Mouse (Mus musculus) limb, embryonic 12.5 days (tissue): ENCODE measurements around the gene Hip1. TPM values are rescaled to one million over a fixed set of nuclear protein-coding genes. Genes with fewer than 3 reads are reported as not detected.
A peak's percentile ranks its signal among the peaks of the same experiment; 100 is the strongest.
"Not testable (repeated sequence)": the region's sequence is repeated elsewhere in the genome, so short reads cannot be mapped to it uniquely, and the experiment has no call there.

Experiments
- ATAC-seq: fragments of 200-750 bp; cut with Nextera tagmentation; 2 replicates; pipeline ENCODE4 v1.8.0; 2017; ENCODE audit warnings: low read depth, moderate TSS enrichment; ENCODE audit not compliant: insufficient number of reproducible peaks, insufficient read depth, low FRiP score, low TSS enrichment
- H3K27ac ChIP-seq: fragments of 300-500 bp; sonication (generic); 2 replicates; pipeline ENCODE4 v1.5.1; 2016; ENCODE audit warnings: mild to moderate bottlenecking, moderate library complexity
- H3K27me3 ChIP-seq: fragments of 300-500 bp; sonication (generic); 2 replicates; pipeline ENCODE4 v1.6.1; 2016; ENCODE audit warnings: mild to moderate bottlenecking, moderate library complexity
- H3K36me3 ChIP-seq: fragments of 300-500 bp; sonication (generic); 2 replicates; pipeline ENCODE4 v1.6.1; 2016; ENCODE audit warnings: mild to moderate bottlenecking, moderate library complexity
- H3K4me1 ChIP-seq: fragments of 300-500 bp; sonication (generic); replicated peaks from 2 replicates; pipeline ENCODE4 v1.6.1; 2016
- H3K4me2 ChIP-seq: fragments of 300-500 bp; sonication (generic); 2 replicates; pipeline ENCODE4 v1.6.1; 2016; ENCODE audit warnings: mild to moderate bottlenecking, moderate library complexity
- H3K4me3 ChIP-seq: fragments of 300-500 bp; sonication (generic); replicated peaks from 2 replicates; pipeline ENCODE4 v1.5.1; 2016; ENCODE audit warnings: mild to moderate bottlenecking
- H3K9ac ChIP-seq: fragments of 300-500 bp; sonication (generic); replicated peaks from 2 replicates; pipeline ENCODE4 v1.6.1; 2016; ENCODE audit warnings: mild to moderate bottlenecking, moderate library complexity
- H3K9me3 ChIP-seq: fragments of 300-500 bp; sonication (generic); 2 replicates; pipeline ENCODE4 v1.6.1; 2016; ENCODE audit warnings: mild to moderate bottlenecking, moderate library complexity
- WGBS: fragments of 180-500 bp; shearing (Covaris S2); methylation state at CpG from one replicate; pipeline ENCODE4 v1.1.7; 2016; 5-methylcytosine and 5-hydroxymethylcytosine counted together
- polyA plus RNA-seq: library from polyadenylated mRNA; unstranded; fragments of >200 nt; fragmentation: Nextera tagmentation; extraction: Ambion mirVana; gene quantifications from 2 replicates; pipeline ENCODE4 v1.2.1, GENCODE M21; 2016

Hip1 gene
- polyA plus RNA-seq, 1 experiment from 2014 or later: 50.7 TPM

DNA sequence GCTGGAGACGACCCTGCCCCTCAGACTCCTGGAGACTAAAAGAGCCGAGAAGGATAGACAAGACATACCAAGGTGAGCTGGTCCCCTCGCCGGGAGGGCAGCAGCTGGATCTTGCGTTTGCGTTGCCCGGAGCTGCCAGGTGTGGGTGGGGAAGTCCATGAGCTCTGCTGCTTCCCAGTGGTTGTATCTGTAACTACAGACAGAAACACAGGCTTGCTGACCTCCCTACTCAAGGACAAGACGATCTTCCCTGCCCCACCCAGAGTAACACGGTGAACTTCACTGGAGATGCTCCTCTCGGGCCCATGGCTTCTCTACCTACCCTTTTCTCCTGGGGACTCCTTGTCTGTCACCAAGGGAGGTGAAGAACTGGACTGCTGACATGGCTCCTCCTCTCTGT is 161.1 kb downstream of the Hip1 start:
- Histone ChIP-seq H3K9me3 (no peaks in the 10 kb centered on the region), H3K27me3 (no peaks in the 10 kb centered on the region), H3K4me1 (no peaks in the 10 kb centered on the region), H3K4me3 (no peak overlapping the region), H3K36me3 (peaks cover 97% of the 10 kb centered on the region), H3K27ac (no peak overlapping the region), H3K4me2 (no peak overlapping the region), H3K9ac (no peak overlapping the region)
- 83% methylated on average over 10 of the region's 10 CpGs for WGBS
- no peak for ATAC-seq

DNA sequence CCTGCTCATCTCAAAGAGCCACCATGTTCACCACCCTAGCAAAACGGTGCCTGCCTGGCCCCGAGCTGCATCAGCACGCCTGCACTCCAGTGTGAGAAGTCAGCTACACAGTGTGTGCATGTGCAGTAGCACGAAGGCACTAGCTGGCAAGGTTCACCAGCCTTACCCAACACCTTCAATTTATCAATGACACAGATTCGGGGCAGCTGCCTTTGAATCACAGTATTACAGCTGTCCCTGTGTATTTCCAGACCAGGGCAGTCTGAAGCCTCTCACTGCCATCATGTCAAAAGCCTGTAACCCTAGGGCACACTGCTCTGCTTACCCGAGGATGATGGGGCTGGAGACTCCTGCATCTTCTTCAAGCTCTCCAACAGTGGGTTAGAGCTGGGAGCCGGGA is 162.2 kb downstream of the Hip1 start:
- H3K9ac ChIP-seq: no peak overlapping the region
- H3K27me3 ChIP-seq: no peaks in the 10 kb centered on the region
- ATAC-seq: no peak
- no peak overlapping the region for H3K27ac ChIP-seq
- no peak overlapping the region for H3K4me3 ChIP-seq
- H3K36me3 ChIP-seq: peaks cover 97% of the 10 kb centered on the region
- 93% methylated on average over 7 of the region's 7 CpGs for WGBS
- H3K9me3 ChIP-seq: no peaks in the 10 kb centered on the region
- no peaks in the 10 kb centered on the region for H3K4me1 ChIP-seq
- no peak overlapping the region for H3K4me2 ChIP-seq

DNA sequence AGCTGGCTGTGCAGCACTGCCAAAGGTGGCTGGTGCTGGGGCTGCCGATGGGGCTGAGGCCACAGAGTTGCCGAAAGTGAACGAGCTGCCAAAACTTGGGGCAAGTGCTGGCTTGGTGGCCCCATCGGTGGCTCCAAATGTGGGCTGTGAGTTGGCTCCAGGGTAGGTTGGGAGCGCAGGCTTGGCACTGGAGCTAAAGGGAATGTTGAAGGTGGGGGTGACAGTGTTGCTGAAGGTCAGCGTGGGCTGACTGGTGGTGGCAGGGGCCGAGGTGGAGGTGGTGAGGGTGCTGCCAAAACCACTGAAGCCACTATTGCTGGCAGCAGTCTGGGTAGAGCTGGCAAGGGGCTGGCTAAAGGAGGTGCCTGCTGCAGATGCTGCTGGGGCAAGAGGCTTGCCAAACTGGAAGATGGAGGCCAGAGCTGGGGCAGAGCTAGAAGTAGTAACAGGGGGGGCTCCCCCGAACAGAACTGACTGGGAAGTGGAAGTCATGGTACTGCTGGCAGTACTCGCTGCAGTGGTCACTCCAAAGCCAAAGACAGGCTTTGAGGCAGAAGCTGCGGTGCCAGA is 163.5 kb downstream of the Hip1 start:
- 93% methylated on average over 10 of the region's 10 CpGs for WGBS
- H3K9ac ChIP-seq: no peak overlapping the region
- no peak for ATAC-seq

DNA sequence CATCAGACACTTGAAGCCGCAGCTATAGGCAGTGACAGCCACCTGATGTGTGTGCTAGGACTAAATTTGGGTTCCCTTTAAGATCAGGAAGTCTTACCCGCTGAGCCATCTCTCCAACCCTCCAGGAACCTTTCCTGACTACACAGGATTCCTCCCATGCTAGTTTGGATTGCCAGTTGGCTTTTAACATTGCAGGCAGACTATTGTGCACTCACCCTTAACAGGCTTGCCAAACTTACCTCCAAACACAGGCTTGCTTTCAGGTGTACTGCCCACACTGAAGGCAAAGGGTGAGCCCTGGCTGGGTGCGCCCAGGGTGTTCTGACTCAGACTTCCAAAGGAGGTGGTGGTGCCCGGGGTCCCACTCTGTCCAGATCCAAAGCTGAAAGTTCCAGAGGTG is 164.2 kb downstream of the Hip1 start:
- no peaks in the 10 kb centered on the region for H3K9me3 ChIP-seq
- no peak overlapping the region for H3K4me2 ChIP-seq
- peaks cover 100% of the 10 kb centered on the region for H3K36me3 ChIP-seq
- H3K27me3 ChIP-seq: no peaks in the 10 kb centered on the region
- H3K9ac ChIP-seq: no peak overlapping the region
- no peak overlapping the region for H3K27ac ChIP-seq
- 91% methylated on average over 4 of the region's 4 CpGs for WGBS
- ATAC-seq: no peak
- no peaks in the 10 kb centered on the region for H3K4me1 ChIP-seq
- H3K4me3 ChIP-seq: no peak overlapping the region

More for the DNA sequence above, 163.5 kb downstream of the Hip1 start:
- H3K9me3 ChIP-seq: no peaks in the 10 kb centered on the region
- H3K27me3 ChIP-seq: no peaks in the 10 kb centered on the region
- H3K27ac ChIP-seq: no peak overlapping the region
- H3K4me3 ChIP-seq: no peak overlapping the region
- H3K36me3 ChIP-seq: peaks cover 97% of the 10 kb centered on the region
- H3K4me1 ChIP-seq: no peaks in the 10 kb centered on the region
- H3K4me2 ChIP-seq: no peak overlapping the region

DNA sequence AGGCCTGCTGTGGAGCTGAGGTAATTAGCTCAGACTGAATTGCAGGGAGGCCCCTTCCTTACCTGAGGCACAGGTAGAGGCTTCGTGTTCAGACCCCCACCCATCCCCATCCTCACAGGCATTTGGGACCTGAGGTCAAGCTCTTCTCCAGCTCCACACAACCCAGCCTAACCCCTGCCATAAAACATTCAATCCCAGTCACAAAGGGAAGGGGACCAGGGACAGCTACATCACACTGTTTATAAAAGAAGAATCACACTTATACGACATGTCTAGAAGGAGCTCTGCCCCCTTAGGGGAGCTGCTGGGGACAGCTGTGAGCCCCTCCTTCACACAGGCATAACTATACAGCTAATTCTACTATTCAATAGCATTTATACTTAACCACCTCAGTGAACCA is 168.6 kb downstream of the Hip1 start:
- H3K27ac ChIP-seq: no peak overlapping the region
- H3K9ac ChIP-seq: no peak overlapping the region
- H3K36me3 ChIP-seq: peaks cover 98% of the 10 kb centered on the region
- H3K4me2 ChIP-seq: no peak overlapping the region
- no peak overlapping the region for H3K4me3 ChIP-seq
- H3K27me3 ChIP-seq: no peaks in the 10 kb centered on the region
- no peak for ATAC-seq
- no peaks in the 10 kb centered on the region for H3K9me3 ChIP-seq
- WGBS: 63% methylated on average over 2 of the region's 2 CpGs
- H3K4me1 ChIP-seq: no peaks in the 10 kb centered on the region

DNA sequence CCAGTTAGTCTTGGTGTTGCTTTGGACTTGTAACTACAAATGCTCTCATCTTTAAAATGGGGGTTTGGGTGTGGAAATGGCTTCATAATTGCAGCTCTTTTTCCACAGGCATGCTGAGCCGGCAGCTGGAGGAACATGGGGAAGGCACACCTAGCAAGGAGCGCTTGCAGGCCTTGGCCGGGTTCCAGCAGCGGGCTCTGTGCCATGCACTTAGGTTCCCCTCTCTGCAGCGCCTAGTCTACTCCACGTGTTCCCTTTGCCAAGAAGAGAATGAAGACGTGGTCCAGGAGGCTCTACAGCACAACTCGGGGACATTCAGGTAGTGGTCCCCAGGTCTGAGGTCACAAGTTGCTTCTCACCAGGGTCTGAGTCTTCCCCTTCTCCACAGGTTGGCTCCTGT is 169.8 kb downstream of the Hip1 start:
- ATAC-seq: no peak
- H3K36me3 ChIP-seq: peaks cover 89% of the 10 kb centered on the region
- H3K4me1 ChIP-seq: peaks cover 8% of the 10 kb centered on the region
- H3K27me3 ChIP-seq: no peaks in the 10 kb centered on the region
- 88% methylated on average over 8 of the region's 8 CpGs for WGBS
- no peak overlapping the region for H3K4me3 ChIP-seq
- no peak overlapping the region for H3K27ac ChIP-seq
- no peak overlapping the region for H3K4me2 ChIP-seq
- no peak overlapping the region for H3K9ac ChIP-seq
- no peaks in the 10 kb centered on the region for H3K9me3 ChIP-seq

DNA sequence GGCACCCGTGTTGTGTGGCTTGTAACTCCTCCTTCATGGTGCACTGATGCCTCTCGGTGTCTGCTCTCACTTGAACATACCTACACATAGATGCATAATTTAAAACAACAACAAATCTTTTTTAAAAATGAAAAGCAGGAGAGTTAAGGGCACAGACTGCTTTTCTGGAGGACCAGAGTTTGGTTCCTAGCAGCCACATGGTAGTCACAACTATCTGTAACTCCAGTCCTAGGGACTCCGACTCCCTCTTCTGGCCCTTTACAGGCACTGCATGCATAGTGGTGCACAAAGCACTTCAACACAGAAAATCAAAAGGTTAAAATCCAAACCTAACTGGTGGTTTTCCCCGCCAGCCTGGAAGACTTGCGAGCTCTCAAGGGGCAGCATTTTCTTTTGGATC is 171.3 kb downstream of the Hip1 start:
- WGBS: 92% methylated on average over 5 of the region's 5 CpGs

DNA sequence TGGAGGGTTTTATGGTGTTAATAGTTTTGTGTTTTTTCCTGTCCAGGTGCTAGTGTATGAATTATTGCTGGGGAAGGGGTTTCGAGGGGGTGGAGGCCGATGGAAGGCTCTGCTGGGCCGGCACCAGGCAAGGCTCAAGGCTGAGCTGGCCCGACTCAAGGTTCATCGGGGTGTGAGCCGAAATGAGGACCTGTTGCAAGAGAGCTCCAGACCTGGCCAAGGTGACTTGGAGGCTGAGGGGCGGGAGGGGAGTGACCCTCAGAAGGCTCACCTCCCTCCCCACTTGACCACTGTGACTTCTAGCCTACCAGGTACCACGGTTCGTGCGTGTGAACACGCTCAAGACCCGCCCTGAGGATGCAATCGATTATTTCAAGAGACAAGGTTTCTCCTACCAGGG is 173.7 kb downstream of the Hip1 start:
- Histone ChIP-seq H3K9ac (0 out of 2 replicates have a peak overlapping the region, but pooled peaks have one; percentile 90), H3K4me3 (0 out of 2 replicates have a peak overlapping the region, but pooled peaks have one; percentile 92), H3K4me2 (peak overlapping the region; percentile 86; the same call in 1 of the 2 replicates), H3K9me3 (no peaks in the 10 kb centered on the region), H3K4me1 (peaks cover 12% of the 10 kb centered on the region), H3K36me3 (peaks cover 49% of the 10 kb centered on the region), H3K27ac (no peak overlapping the region), H3K27me3 (0 out of 2 replicates have a peak, but pooled peaks cover 2% of the 10 kb centered on the region)
- WGBS: 91% methylated on average over 13 of the region's 13 CpGs
- ATAC-seq: no peak

More for the DNA sequence above, 171.3 kb downstream of the Hip1 start:
- no peaks in the 10 kb centered on the region for H3K27me3 ChIP-seq
- no peak overlapping the region for H3K27ac ChIP-seq
- peaks cover 12% of the 10 kb centered on the region for H3K4me1 ChIP-seq
- H3K9me3 ChIP-seq: no peaks in the 10 kb centered on the region
- H3K4me2 ChIP-seq: no peak overlapping the region
- H3K36me3 ChIP-seq: peaks cover 74% of the 10 kb centered on the region
- no peak overlapping the region for H3K4me3 ChIP-seq
- no peak for ATAC-seq
- no peak overlapping the region for H3K9ac ChIP-seq

DNA sequence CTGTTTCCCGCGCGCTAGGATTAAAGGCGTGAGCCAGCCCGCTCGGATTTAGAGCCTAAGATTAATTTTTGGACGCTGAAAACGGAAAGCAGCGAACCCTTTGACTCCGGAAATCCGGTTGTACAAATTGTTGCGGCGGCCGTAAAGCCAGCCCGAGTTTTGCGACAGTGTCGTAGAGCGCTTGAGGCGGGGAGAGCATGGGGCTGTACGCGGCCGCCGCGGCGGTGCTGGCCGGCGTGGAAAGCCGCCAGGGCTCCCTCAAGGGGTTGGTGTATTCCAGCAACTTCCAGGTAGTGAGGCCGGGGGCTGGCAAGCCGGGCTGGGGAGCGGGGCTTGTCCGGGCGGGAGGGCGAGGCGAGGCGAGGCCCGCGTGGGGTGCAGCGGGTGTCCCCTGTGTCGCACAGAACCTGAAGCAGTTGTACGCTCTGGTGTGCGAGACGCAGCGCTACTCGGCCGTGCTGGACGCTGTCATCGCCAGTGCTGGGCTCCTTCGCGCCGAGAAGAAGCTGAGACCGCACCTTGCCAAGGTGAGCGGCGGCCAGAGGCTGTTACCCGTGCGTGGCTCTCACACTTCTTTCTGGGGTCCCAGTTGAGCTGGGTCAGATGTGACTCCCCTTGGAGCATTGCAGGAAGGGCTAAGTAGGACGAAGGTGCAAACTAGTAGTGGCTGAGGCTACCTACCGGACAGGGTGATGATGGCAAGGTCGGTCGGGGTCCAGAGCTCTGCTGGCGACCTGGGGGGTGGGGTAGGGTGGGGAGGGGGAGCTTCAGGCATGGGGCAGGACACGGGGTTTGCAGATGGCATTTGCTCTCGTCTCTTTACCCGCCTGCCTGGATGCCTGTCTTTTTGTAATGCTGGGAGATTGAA is 174.9 kb downstream of the Hip1 start, which contains the start of gene Nsun5:
TSS of gene Nsun5 (plus strand) at position 167 of the 868 bp plus-strand sequence.
- Histone ChIP-seq H3K9me3 (no peaks in the 10 kb centered on the region), H3K9ac (peak within 1 kb of the TSS; percentile 90), H3K4me1 (peaks cover 12% of the 10 kb centered on the region), H3K27me3 (peaks cover 10% of the 10 kb centered on the region; the same call in 1 of the 2 replicates), H3K27ac (peak within 1 kb of the TSS; percentile 87), H3K4me3 (peak within 1 kb of the TSS; percentile 92), H3K36me3 (peaks cover 38% of the 10 kb centered on the region), H3K4me2 (peak within 1 kb of the TSS; percentile 86)
- ATAC-seq: peak; percentile 64; the same call in 1 of the 2 replicates
- WGBS: under 1% methylated on average over 64 of the region's 64 CpGs

DNA sequence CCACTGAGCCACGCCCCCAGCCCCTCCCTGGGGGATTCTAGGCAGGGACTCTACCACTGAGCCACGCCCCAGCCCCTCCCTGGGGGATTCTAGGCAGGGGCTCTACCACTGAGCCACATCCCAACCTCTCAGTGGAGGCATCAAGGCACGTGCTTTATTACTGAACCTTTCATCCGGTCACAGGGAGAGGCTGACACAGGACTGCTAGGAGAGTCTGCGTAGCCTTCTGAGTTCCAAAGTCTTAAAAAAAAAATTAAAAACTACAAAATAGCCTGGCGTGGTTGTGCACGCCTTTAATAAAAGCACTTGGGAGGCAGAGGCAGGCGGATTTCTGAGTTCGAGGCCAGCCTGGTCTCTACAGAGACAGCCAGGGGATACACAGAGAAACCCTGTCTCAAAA is 175.7 kb downstream of the Hip1 start:
- WGBS: 56% methylated on average over 9 of the region's 9 CpGs
- Histone ChIP-seq H3K27me3 (peaks cover 11% of the 10 kb centered on the region; the same call in 1 of the 2 replicates), H3K4me2 (peak overlapping the region; percentile 86), H3K36me3 (peaks cover 29% of the 10 kb centered on the region), H3K9ac (peak overlapping the region; percentile 90), H3K4me3 (peak overlapping the region; percentile 92), H3K4me1 (peaks cover 12% of the 10 kb centered on the region)
- not testable (repeated sequence) for H3K27ac ChIP-seq, ATAC-seq, H3K9me3 ChIP-seq

DNA sequence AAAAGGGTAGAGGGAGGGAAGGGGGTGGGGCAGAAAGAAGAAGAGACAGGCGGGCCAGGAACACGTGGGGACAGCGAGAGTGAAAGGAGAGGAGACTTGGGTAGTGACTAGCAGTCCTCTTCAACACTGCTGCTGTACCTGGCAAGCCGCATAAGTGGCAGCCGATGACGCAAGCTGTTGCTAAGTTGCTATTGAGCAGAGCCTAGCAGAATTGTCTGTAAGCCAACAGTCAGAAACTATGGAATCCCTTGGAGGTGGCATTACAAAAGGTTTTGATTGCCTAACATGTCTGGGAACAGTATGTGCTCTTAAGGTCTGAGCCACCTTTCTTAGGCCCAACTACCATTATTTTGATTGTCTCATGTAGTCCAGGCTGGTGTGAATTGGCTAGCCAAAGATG is 176.6 kb downstream of the Hip1 start:
- peaks cover 12% of the 10 kb centered on the region for H3K4me1 ChIP-seq
- ATAC-seq: no peak
- H3K4me3 ChIP-seq: no peak overlapping the region
- H3K27me3 ChIP-seq: peaks cover 15% of the 10 kb centered on the region
- peaks cover 21% of the 10 kb centered on the region for H3K36me3 ChIP-seq
- H3K4me2 ChIP-seq: no peak overlapping the region
- H3K9ac ChIP-seq: no peak overlapping the region
- 76% methylated on average over 6 of the region's 6 CpGs for WGBS
- H3K27ac ChIP-seq: no peak overlapping the region
- H3K9me3 ChIP-seq: no peaks in the 10 kb centered on the region
